Mouse (Mus musculus) heart, postnatal 14 days (tissue): ENCODE measurements at regions not wholly inside any gene's neighbourhood (a gene's known extent, or its start where the extent isn't known, plus 50 kb on each side); places are given as distances from the start of the nearest gene placed in this dataset.

ENCODE experiments used
- DNase-seq, 2 experiments: peaks; one replicate each; pipeline ENCODE4 v3.0.0; 2021 to 2022
- intact Hi-C: fragments of 180-260 bp; cut with DNase I; formaldehyde crosslinking; loops from one replicate; pipeline ENCODE4 v1.15.1; 2025

GRCm38 (mm10) chr3:149306291-149306690 is 315.9 kb upstream of the Adgrl2 start:
- no peak for DNase-seq
- intact Hi-C loops: no loop called here

GRCm38 (mm10) chr3:149305440-149305839 is 315.1 kb upstream of the Adgrl2 start:
- DNase-seq: no peak
- intact Hi-C loops: loop anchor here (2.0 kb wide), 1 partner anchor 43 kb away; no protein-coding TSS in a partner anchor

- intact Hi-C loops: loop anchor here (2.0 kb wide), 1 partner anchor 44 kb away; no protein-coding TSS in a partner anchor
Observed at GRCm38 (mm10) chr3:149305011-149305413, 314.7 kb upstream of the Adgrl2 start.

GRCm38 (mm10) chr3:149303418-149303817 is 313.1 kb upstream of the Adgrl2 start:
- intact Hi-C loops: no loop called here
- DNase-seq: no peak

More at GRCm38 (mm10) chr3:149305011-149305413, 314.7 kb upstream of the Adgrl2 start:
- DNase-seq: no peak

- intact Hi-C loops: no loop called here
- DNase-seq: no peak
Observed at GRCm38 (mm10) chr3:149300002-149300401, 309.6 kb upstream of the Adgrl2 start.

GRCm38 (mm10) chr3:149296419-149296962 is 306.1 kb upstream of the Adgrl2 start:
- intact Hi-C loops: no loop called here
- DNase-seq: no peak

GRCm38 (mm10) chr3:149295942-149296341 is 305.6 kb upstream of the Adgrl2 start:
- DNase-seq: no peak
- intact Hi-C loops: no loop called here

GRCm38 (mm10) chr3:149295257-149295831 is 305.0 kb upstream of the Adgrl2 start:
- intact Hi-C loops: no loop called here
- no peak for DNase-seq

- intact Hi-C loops: no loop called here
- no peak for DNase-seq
Observed at GRCm38 (mm10) chr3:149294445-149294844, 304.1 kb upstream of the Adgrl2 start.

GRCm38 (mm10) chr3:149292459-149292858 is 302.1 kb upstream of the Adgrl2 start:
- DNase-seq: no peak
- intact Hi-C loops: no loop called here

- DNase-seq: no peak
- intact Hi-C loops: no loop called here
Observed at GRCm38 (mm10) chr3:149291473-149291872, 301.1 kb upstream of the Adgrl2 start.

- intact Hi-C loops: no loop called here
- DNase-seq: no peak
Observed at GRCm38 (mm10) chr3:149290228-149290627, 299.9 kb upstream of the Adgrl2 start.

- intact Hi-C loops: no loop called here
- DNase-seq: no peak
Observed at GRCm38 (mm10) chr3:149287080-149287479, 296.7 kb upstream of the Adgrl2 start.

- DNase-seq: no peak
- intact Hi-C loops: no loop called here
Observed at GRCm38 (mm10) chr3:149284976-149285375, 294.6 kb upstream of the Adgrl2 start.

GRCm38 (mm10) chr3:149280807-149281789 is 290.7 kb upstream of the Adgrl2 start:
- intact Hi-C loops: no loop called here
- no peak for DNase-seq

- intact Hi-C loops: loop anchor here (10.0 kb wide), 1 partner anchor 285 kb away; the partner anchor contains the start of gene Adgrl2
- DNase-seq: no peak
Observed at GRCm38 (mm10) chr3:149279338-149279737, 289.0 kb upstream of the Adgrl2 start.

- intact Hi-C loops: loop anchor here (10.0 kb wide), 1 partner anchor 283 kb away; the partner anchor contains the start of gene Adgrl2
- no peak for DNase-seq
Observed at GRCm38 (mm10) chr3:149277812-149278211, 287.5 kb upstream of the Adgrl2 start.

- intact Hi-C loops: loop anchor here (10.0 kb wide), 1 partner anchor 281 kb away; the partner anchor contains the start of gene Adgrl2
Observed at GRCm38 (mm10) chr3:149275478-149276132, 285.2 kb upstream of the Adgrl2 start.

GRCm38 (mm10) chr3:149274987-149275386 is 284.6 kb upstream of the Adgrl2 start:
- no peak for DNase-seq
- intact Hi-C loops: loop anchor here (5.0 to 10.0 kb wide), 2 partner anchors 72 to 280 kb away; partner anchors contain the start of gene Adgrl2

More at GRCm38 (mm10) chr3:149275478-149276132, 285.2 kb upstream of the Adgrl2 start:
- DNase-seq: no peak

GRCm38 (mm10) chr3:149273993-149274692 is 283.8 kb upstream of the Adgrl2 start:
- intact Hi-C loops: loop anchor here (5.0 to 10.0 kb wide), 2 partner anchors 73 to 279 kb away; partner anchors contain the start of gene Adgrl2
- DNase-seq: no peak
